Mouse (Mus musculus): Measurements from ENCODE around the gene Tmem246. TPM values are rescaled to one million over a fixed set of nuclear protein-coding genes. Genes with fewer than 3 reads are reported as not detected.

The Tmem246 gene
- total RNA-seq, 2 experiments from 2014 or later = 12.0 to 20.9 TPM

DNA sequence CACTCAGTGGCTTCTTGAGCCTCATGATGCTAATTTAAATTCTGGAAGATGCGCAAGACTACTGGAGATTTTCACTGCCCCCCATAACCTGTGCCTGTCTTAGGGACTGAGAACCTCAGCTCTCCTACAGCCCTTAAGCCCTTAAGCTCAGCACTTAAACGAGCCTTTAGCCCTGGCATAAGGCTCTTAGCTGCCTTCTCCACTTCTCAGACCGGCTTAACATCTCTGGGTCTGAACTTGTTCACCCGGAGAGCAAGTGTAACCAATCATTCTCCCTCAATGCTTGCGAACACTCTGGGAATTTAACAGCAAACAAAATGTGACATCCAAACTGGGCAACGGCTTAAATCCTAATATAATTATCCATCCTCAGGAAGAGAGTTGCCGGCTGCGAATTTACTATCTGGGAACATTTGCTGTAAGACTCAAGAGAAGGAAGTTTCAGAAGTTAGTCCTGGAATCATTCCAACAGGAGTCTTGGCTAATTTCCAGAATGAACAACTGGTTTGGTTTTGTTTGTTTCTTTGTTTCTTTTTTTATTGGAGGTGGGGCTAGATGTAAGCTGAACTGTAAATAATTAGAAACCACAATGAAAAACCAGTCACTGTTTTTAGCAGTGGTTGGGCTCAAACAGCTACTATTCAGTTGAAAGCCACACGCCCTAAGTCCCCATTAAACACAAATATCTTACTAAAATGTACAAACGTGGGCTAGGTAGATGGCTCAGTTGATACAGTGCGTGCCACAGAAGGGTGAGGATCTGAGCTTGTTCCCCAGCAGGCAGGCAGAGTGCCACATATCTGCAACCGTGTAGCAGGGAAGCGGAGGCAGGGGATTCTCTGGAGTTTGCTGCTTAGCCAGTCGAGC, 13.5 kb downstream of the Tmem246 start:
- DNase-seq (ENCODE audit: low spot score in 2 of 2) = no peak

DNA sequence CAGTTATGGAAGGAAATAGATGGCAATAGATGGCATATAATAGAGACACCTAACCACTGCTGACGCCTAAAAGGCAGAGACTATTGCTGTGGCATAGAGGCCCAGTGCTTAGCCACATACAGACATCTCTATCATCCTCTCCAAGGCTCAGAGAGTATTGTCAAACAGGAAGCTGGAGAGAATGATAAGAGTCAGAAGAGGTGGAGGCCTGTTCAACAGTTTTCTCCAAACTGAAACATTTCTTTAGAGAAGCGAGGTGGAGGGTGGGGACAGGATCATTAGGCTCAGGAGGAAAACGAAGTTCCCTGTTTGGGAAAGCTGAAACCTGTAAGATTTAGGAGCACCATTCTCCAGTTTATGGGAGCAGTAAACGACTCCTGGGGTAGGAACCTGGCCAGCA, 16.4 kb downstream of the Tmem246 start:
- DNase-seq (ENCODE audit: low spot score in 2 of 2) = no peak

DNA sequence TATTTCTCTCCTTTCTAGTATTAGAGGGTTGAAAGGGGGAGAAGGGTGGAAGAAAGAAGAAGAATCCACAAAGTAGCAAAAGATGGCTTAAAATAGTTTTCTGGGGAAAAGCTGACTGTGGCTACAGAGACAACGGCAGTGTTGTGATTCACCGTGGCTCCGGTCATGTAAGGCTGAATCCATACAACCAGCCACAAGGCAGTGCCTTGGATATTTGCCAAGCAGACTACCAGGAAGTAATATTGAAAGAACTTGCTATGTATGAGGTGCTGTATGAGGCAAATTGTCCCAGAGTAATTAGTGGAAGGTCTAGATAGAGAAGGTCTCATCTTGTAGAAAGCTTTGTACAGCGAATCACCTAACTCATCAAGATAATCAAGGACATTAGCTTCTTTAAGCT, 25.5 kb downstream of the Tmem246 start:
- no peak for DNase-seq (ENCODE audit: low spot score in 2 of 2)

GRCm38 (mm10) chr4:49567613-49568012, 30.1 kb downstream of the Tmem246 start:
- DNase-seq (ENCODE audit: low spot score in 2 of 2) = peak in 1 of 2 experiments; percentile 28

- DNase-seq (ENCODE audit: low spot score in 2 of 2) = peak in 1 of 2 experiments; percentile 26
Measured at GRCm38 (mm10) chr4:49559915-49560772, 37.5 kb downstream of the Tmem246 start.

DNA sequence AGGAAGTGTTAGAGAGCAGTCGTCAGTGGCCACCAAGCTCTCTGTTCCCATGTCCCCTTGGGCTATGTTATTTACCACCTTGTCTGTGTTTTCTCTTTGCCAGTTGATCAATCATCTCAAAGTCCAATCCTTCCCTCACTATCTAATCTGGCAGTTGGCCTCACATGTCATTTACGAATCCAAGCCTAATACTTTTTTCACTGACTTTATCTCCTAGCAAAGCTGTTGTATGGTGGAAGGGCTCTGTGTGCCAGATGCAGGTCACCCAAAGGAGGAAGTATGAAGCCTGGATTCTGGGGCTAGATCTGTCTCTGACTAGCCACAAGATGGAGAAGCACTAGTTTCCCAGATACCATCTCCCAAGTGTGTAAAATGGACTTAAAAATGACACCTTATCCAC, 39.5 kb downstream of the Tmem246 start:
- DNase-seq (ENCODE audit: low spot score in 2 of 2) = no peak

DNA sequence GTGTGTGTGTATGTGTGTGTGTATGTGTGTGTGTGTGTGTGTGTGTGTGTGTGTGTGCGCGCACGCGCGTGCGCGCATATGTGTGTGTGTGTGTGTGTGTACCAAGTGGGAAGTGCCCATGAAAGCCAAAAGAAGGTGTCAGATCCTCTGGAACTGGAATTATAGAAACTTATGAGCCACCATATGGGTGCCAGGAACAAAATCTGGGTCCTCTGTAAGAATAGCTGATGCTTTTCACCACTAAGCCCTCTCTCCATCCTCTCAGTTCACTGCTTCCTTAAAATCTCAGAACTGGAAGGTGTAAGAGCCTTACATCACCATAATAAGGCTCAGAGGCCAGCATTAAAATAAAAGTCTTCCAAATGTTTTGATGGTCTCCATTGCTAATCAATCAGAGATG, 40.3 kb downstream of the Tmem246 start:
- DNase-seq (ENCODE audit: low spot score in 2 of 2) = no peak

DNA sequence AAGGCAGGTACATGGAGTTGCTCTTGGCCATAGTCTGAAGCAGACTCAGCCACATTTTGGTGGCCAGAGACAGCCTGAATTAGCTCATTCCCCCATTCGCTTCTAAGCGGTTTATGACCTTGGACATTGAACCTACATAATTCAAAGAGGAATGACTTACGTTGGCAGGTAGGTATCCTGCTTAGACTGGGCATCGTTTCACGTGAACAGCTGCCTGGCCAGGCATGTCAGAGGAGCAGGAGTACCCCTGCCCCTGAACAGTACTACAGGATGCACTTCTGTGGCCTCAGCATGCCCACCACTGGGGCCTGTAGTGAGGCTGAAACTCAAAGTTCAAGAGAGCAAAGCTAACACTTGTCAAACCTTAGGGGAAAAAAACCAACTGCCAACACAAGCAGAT, 44.3 kb downstream of the Tmem246 start:
- no peak for DNase-seq (ENCODE audit: low spot score in 2 of 2)

DNA sequence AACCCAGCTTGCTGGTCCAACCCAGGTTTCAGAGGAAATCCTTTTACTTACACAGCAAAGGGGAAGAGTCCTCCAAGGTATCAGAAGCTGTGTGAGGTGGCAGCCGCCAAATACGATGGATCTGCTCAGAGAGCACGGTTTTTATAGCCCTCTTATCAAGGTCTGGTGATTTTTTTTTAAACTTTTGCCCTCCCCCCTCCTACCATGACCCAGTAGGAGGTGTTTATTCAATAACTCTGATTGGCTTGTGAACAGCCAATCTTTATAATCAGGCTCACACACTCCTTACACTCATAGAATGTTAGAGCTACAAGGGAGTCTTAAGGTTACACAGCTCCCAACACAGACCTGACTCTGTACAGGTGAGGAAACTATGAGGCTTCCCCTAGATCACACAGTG, 48.3 kb downstream of the Tmem246 start, which contains the start of gene Aldob:
TSS of gene Aldob (minus strand) at position 164 of the 400 bp plus-strand sequence.
- no peak for DNase-seq (ENCODE audit: low spot score in 2 of 2)

DNA sequence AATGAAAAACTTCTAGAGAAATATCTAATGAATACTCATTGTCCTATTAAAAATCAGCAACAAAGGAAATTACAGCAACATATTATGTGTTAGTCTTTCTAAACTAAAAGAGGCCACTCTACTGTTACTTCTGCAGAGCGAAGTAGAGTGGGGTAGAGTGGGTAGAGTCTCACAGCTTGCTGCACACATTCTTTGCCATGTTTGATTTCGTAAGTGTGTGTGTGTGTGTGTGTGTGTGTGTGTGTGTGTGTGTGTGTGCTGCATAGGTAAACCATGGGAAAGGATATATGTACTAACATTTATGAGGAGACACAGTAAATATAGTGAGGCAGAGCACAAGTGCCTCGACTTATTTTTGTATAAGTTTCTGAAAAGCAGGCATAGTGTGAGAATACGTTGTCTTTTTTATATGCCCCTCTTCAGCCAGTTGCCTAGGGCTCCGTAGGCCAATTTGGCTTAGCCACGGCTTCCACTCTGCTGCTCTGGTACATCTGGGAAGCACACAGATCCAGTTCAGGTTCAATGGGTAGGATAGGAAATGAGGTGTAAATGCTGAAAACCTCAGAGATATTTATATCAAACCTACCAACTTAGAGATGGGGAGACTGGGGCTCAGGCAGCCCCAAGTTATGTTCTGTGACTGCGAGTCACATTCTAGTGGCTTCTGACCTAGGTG, 50.0 kb downstream of the Tmem246 start:
- no peak for DNase-seq (ENCODE audit: low spot score in 2 of 2)

DNA sequence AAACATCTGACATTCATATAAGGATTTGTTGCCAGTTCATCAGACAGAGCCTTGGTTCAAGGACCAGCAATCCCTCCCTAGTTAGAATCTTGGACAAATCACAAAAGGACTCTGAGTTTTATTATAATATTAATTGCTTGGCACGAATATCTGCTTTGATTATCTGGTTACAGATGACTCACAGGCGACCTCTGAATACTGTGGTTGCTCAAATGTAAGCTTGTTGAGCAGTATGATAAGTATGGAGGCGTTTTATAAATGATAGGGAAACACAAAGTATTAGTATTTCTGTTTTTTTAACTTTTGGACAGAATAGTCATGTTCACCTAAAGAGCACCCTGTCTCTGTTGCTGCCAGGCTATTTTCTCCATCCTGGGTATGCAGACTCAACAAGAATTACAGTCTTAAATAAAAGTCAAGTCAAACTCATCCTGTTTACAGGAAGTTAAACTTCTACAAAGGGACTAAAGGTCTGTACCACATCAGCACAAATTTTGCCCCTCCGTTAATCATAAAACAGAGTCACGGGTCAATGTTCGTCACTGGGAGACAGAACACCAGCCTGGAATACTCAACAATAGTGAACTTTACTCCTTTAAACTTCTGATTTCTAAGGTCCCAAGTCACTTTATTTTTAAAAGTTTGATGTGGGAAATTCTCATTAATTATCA, 50.7 kb downstream of the Tmem246 start:
- DNase-seq (ENCODE audit: low spot score in 2 of 2) = no peak

GRCm38 (mm10) chr4:49546026-49546425, 51.6 kb downstream of the Tmem246 start:
- no peak for DNase-seq (ENCODE audit: low spot score in 2 of 2)

GRCm38 (mm10) chr4:49540966-49541365, 56.7 kb downstream of the Tmem246 start:
- no peak for DNase-seq (ENCODE audit: low spot score in 2 of 2)

DNA sequence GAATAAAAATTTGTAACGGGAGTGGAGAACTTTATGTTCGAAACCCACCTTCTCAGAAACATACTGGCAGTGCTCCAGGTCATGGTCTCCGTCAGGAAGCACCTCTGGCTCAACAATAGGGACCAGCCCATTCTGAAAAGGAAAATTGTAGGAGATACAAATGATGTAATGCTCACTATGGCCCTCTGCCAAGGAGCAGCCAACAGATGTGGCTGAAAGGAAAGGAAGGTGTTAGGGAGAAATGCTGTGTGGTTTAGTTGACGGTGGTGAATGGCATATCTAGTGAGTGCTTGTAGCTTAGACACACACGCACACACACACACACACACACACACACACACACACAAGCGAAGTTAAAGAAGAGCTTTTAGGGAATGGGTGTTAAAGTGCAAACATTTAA, 58.0 kb downstream of the Tmem246 start:
- no peak for DNase-seq (ENCODE audit: low spot score in 2 of 2)

DNA sequence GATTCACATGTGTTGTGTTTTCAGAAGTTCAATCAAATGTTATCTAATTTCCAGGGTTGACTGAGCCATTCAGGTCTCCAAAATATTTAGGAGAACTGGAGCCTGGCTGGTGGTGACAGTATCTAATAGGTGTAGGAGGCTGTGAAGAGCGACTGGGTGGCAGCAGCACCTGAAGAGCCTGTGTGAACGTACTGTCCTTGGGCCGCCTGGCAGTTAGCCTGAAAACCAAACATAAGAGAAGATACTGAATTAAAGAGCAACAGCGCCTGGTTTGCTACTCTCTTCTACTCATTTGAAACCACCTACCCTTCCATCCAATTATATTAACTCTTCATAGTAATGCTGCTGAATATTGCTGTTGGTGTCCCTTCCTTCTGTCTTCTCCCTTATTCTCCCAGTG, 61.0 kb downstream of the Tmem246 start:
- DNase-seq (ENCODE audit: low spot score in 2 of 2) = no peak

- no peak for DNase-seq (ENCODE audit: low spot score in 2 of 2)
Measured at GRCm38 (mm10) chr4:49535675-49536294, 61.9 kb downstream of the Tmem246 start.

GRCm38 (mm10) chr4:49535036-49535435, 62.6 kb downstream of the Tmem246 start:
- DNase-seq (ENCODE audit: low spot score in 2 of 2) = no peak
